Mouse (Mus musculus) thymus, adult 18-20 months (tissue): ENCODE measurements around the gene Ttc4.
A peak's percentile ranks its signal among the peaks of the same experiment; 100 is the strongest.

Source experiments
- DNase-seq, 2 experiments: peaks; one replicate each; pipeline ENCODE4 v3.0.0; 2022; ENCODE audit warnings: mixed read lengths in 2 of 2

Gene Ttc4

GRCm38 (mm10) chr4:106650833-106651527 is 27.8 kb downstream of the Ttc4 start, which contains the start of gene Pars2:
Gene Pars2 (plus strand): TSS chr4:106651069.
- DNase-seq: peak; percentile 95 to 96

- DNase-seq: no peak
Observed at GRCm38 (mm10) chr4:106647137-106647536, 31.6 kb downstream of the Ttc4 start.

GRCm38 (mm10) chr4:106645797-106646196 is 32.9 kb downstream of the Ttc4 start:
- DNase-seq: no peak

- DNase-seq: no peak
Observed at GRCm38 (mm10) chr4:106644218-106644610, 34.5 kb downstream of the Ttc4 start.

GRCm38 (mm10) chr4:106643483-106644217 is 35.1 kb downstream of the Ttc4 start:
- DNase-seq: no peak

GRCm38 (mm10) chr4:106634086-106634479 is 44.7 kb downstream of the Ttc4 start:
- DNase-seq: no peak

- no peak for DNase-seq
Observed at GRCm38 (mm10) chr4:106633281-106634085, 45.3 kb downstream of the Ttc4 start.

GRCm38 (mm10) chr4:106632313-106632712 is 46.4 kb downstream of the Ttc4 start:
- no peak for DNase-seq

GRCm38 (mm10) chr4:106630333-106631220 is 48.2 kb downstream of the Ttc4 start:
- no peak for DNase-seq

GRCm38 (mm10) chr4:106629374-106629773 is 49.4 kb downstream of the Ttc4 start:
- DNase-seq: no peak

GRCm38 (mm10) chr4:106628650-106629360 is 49.9 kb downstream of the Ttc4 start:
- DNase-seq: no peak

- DNase-seq: no peak
Observed at GRCm38 (mm10) chr4:106627809-106628208, 50.9 kb downstream of the Ttc4 start.

- DNase-seq: no peak
Observed at GRCm38 (mm10) chr4:106624271-106624670, 54.5 kb downstream of the Ttc4 start.

GRCm38 (mm10) chr4:106622712-106623111 is 56.0 kb downstream of the Ttc4 start:
- no peak for DNase-seq

GRCm38 (mm10) chr4:106622030-106622493 is 56.7 kb downstream of the Ttc4 start, which contains the start of gene Ttc22:
Gene Ttc22 (plus strand): TSS chr4:106622432.
- no peak for DNase-seq

GRCm38 (mm10) chr4:106621428-106621827 is 57.3 kb downstream of the Ttc4 start:
- DNase-seq: no peak

- DNase-seq: no peak
Observed at GRCm38 (mm10) chr4:106618898-106619297, 59.8 kb downstream of the Ttc4 start.

GRCm38 (mm10) chr4:106617056-106617455 is 61.7 kb downstream of the Ttc4 start, which contains the start of gene Lexm:
Gene Lexm (minus strand): TSS chr4:106617241.
- DNase-seq: peak; percentile 6 to 11

- DNase-seq: peak in 1 of 2 experiments; percentile 20
Observed at GRCm38 (mm10) chr4:106615637-106616036, 63.1 kb downstream of the Ttc4 start.

GRCm38 (mm10) chr4:106614881-106615280 is 63.9 kb downstream of the Ttc4 start:
- peak; percentile 34 to 50 for DNase-seq

- DNase-seq: peak; percentile 63 to 75
Observed at GRCm38 (mm10) chr4:106614180-106614797, 64.5 kb downstream of the Ttc4 start.
